Mouse (Mus musculus) embryonic facial prominence, embryonic 13.5 days (tissue): ENCODE data around the gene Nob1. TPM values are rescaled to one million over a fixed set of nuclear protein-coding genes. Genes with fewer than 3 reads are reported as not detected.

Experiments
- ATAC-seq: fragments of 200-750 bp; cut with Nextera tagmentation; 2 replicates; pipeline ENCODE4 v1.8.0; 2017; ENCODE audit warnings: low read depth; ENCODE audit not compliant: insufficient number of reproducible peaks, insufficient read depth, low FRiP score, low TSS enrichment
- H3K27ac ChIP-seq: fragments of 300-500 bp; sonication (generic); 2 replicates; pipeline ENCODE4 v1.5.1; 2015; ENCODE audit warnings: moderate library complexity, mild to moderate bottlenecking, inconsistent platforms
- H3K27me3 ChIP-seq: fragments of 300-500 bp; sonication (generic); 2 replicates; pipeline ENCODE4 v1.6.1; 2015; ENCODE audit warnings: mild to moderate bottlenecking, inconsistent platforms
- H3K36me3 ChIP-seq: fragments of 300-500 bp; sonication (generic); 2 replicates; pipeline ENCODE4 v1.6.1; 2015; ENCODE audit warnings: mild to moderate bottlenecking, inconsistent platforms
- H3K4me1 ChIP-seq: fragments of 300-500 bp; sonication (generic); 2 replicates; pipeline ENCODE4 v1.6.1; 2015; ENCODE audit warnings: inconsistent platforms
- H3K4me2 ChIP-seq: fragments of 300-500 bp; sonication (generic); 2 replicates; pipeline ENCODE4 v1.6.1; 2015; ENCODE audit warnings: moderate library complexity, mild to moderate bottlenecking, inconsistent platforms
- H3K4me3 ChIP-seq: fragments of 300-500 bp; sonication (generic); 2 replicates; pipeline ENCODE4 v1.5.1; 2015; ENCODE audit warnings: mild to moderate bottlenecking, inconsistent platforms
- H3K9ac ChIP-seq: fragments of 300-500 bp; sonication (generic); 2 replicates; pipeline ENCODE4 v1.6.1; 2015; ENCODE audit warnings: mild to moderate bottlenecking, inconsistent platforms
- H3K9me3 ChIP-seq: fragments of 300-500 bp; sonication (generic); 2 replicates; pipeline ENCODE4 v1.6.1; 2016; ENCODE audit warnings: inconsistent platforms
- WGBS: fragments of 180-500 bp; shearing (Covaris S2); methylation state at CpG from one replicate; pipeline ENCODE4 v1.1.7; 2015; ENCODE audit warnings: mixed read lengths; 5-methylcytosine and 5-hydroxymethylcytosine counted together
- polyA plus RNA-seq: library from polyadenylated mRNA; unstranded; fragments of >200 nt; fragmentation: Nextera tagmentation; extraction: Ambion mirVana; gene quantifications from 2 replicates; pipeline ENCODE4 v1.2.1, GENCODE M21; 2015

Nob1 gene
- polyA plus RNA-seq, 1 experiment from 2014 or later, result 106 TPM

DNA sequence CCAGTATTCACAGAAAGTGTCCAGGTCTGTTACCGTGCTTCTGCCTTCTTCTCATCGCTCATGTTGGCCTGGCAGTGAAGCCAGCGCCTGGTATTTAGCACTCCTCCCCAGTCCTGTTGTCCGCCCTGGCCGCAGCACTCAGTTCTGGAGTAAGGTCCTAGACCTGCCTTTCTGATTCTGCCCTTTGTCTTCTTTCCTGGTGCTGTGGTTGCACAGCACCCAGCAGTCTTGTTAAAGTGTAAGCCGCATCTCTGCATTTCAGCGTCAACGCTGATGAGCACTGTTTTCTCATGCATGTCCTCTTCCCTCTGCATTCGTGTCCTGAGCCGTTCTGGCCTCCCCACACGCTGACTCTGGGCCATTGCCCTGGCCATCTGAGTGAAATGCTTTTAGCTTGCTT lies 28.5 kb upstream of the Nob1 start:
- ATAC-seq, result no peak
- Histone ChIP-seq H3K4me3 (no peak overlapping the region), H3K4me2 (no peak overlapping the region), H3K9ac (no peak overlapping the region), H3K27me3 (no peaks in the 10 kb centered on the region), H3K36me3 (peaks cover 20% of the 10 kb centered on the region), H3K27ac (no peak overlapping the region), H3K9me3 (no peaks in the 10 kb centered on the region), H3K4me1 (peaks cover 16% of the 10 kb centered on the region)
- 96% methylated on average over 11 of the region's 11 CpGs for WGBS

DNA sequence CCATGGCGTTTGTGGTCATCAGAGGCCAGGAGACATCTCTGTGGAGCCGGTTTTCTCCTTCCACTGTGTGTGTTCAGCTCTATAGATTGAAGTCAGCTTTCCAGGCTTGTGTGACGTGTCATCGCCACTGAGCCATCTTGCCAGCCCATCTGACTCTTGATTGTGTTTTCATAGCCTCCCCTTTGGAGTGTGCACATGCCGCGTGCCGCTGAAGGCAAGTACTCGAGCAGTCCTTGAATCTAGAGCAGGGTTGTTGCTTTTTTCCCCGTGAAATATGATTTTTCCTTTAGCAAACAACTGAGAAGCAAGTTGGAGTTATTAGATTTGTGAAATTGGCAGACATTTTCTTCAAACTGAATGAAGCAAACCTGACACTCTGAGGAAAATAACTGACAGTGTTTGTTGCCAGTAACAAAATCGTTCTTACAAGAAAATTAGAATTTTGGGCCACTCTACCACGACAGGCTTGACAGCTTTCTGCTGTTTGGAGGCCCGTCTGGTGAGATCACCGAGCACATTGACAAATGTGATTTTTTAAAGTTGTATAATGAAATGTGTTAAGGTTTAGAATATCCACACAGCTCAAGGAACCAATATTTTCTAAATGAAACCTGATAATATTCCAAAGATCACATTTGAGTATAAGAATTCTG lies 26.7 kb upstream of the Nob1 start:
- H3K9ac ChIP-seq, result no peak overlapping the region
- 75% methylated on average over 13 of the region's 13 CpGs for WGBS
- peak overlapping the region; percentile 66 for H3K27ac ChIP-seq
- H3K36me3 ChIP-seq, result peaks cover 9% of the 10 kb centered on the region
- H3K4me3 ChIP-seq, result no peak overlapping the region
- no peak overlapping the region for H3K4me2 ChIP-seq
- H3K4me1 ChIP-seq, result peaks cover 21% of the 10 kb centered on the region
- no peak for ATAC-seq
- no peaks in the 10 kb centered on the region for H3K27me3 ChIP-seq
- H3K9me3 ChIP-seq, result no peaks in the 10 kb centered on the region

DNA sequence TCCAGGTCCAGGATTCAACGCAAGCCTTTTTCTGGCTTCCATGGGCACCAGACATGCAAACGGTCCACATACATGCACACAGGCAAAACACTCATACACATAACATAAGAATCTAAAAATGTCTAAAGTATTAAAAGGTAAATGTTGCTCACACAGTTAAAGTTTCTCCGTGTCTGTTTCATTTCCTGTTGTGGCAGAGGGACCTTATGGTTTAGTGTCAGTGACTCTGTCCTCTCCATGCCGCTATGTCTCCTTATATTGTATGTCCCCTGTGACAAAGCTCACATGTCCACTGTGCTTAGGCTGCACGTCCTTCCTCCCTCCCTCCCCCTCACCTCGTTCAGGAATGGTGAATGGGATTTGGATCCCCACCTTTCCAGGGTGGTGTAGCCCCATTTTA lies 24.8 kb upstream of the Nob1 start:
- Histone ChIP-seq H3K36me3 (peaks cover 9% of the 10 kb centered on the region), H3K27ac (peak overlapping the region; percentile 34; the same call in 1 of the 2 replicates), H3K4me3 (no peak overlapping the region), H3K4me1 (peaks cover 26% of the 10 kb centered on the region), H3K9me3 (no peaks in the 10 kb centered on the region), H3K4me2 (no peak overlapping the region), H3K9ac (no peak overlapping the region), H3K27me3 (no peaks in the 10 kb centered on the region)
- no peak for ATAC-seq
- 76% methylated on average over 6 of the region's 6 CpGs for WGBS

DNA sequence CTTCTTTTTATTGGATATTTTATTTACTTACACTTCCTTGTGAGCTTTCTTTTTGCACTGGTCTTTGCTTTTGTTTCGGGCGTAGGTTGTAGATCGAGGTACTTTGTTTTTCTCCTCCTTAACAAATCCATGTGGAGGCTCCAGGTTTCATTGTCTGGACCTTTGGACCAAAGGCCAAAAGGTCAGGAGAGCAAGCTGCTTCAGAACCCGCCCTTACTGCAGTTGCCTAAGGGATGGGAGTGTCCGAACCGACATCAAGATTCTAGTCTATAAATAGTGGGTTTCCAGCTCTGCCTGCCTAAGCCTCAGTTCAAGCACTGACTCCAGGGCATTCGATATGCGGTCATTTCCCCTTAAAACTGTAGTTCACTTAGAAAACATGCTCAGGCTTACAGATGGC lies 24.3 kb upstream of the Nob1 start:
- Histone ChIP-seq H3K4me1 (peaks cover 29% of the 10 kb centered on the region), H3K27ac (peak overlapping the region; percentile 34; the same call in 1 of the 2 replicates), H3K27me3 (no peaks in the 10 kb centered on the region), H3K4me2 (no peak overlapping the region), H3K36me3 (peaks cover 9% of the 10 kb centered on the region), H3K9ac (no peak overlapping the region), H3K9me3 (no peaks in the 10 kb centered on the region), H3K4me3 (no peak overlapping the region)
- ATAC-seq, result no peak
- WGBS, result 44% methylated on average over 8 of the region's 8 CpGs

DNA sequence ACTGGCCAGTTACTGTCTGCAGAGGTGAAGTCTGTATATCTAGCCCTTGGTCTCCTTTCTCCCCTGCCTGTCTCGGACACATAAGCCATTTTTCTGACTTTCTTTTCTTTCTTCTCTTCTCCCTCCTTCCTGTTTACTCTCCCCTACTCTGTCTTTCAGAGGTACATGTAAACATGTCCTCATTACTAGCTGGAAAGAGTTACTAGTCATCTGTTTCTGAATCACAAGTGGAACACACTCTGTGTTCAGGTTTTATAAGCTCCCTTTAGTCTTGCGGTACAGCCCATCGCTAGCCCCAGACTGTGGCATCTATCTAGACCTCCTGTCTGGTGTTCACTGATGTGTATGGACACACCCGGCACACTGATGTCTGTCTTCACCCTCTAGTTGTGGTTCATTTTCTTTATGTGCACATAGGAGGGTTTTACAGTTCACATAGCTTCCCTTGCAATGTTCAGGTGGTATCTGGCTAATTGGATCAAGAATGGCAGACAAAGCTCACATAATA lies 23.6 kb upstream of the Nob1 start:
- H3K4me3 ChIP-seq, result no peak overlapping the region
- no peak for ATAC-seq
- WGBS, result 70% methylated on average over 4 of the region's 4 CpGs
- peaks cover 29% of the 10 kb centered on the region for H3K4me1 ChIP-seq
- no peak overlapping the region for H3K9ac ChIP-seq
- peaks cover 4% of the 10 kb centered on the region for H3K36me3 ChIP-seq
- H3K27ac ChIP-seq, result no peak overlapping the region
- no peaks in the 10 kb centered on the region for H3K27me3 ChIP-seq
- H3K4me2 ChIP-seq, result no peak overlapping the region
- no peaks in the 10 kb centered on the region for H3K9me3 ChIP-seq

DNA sequence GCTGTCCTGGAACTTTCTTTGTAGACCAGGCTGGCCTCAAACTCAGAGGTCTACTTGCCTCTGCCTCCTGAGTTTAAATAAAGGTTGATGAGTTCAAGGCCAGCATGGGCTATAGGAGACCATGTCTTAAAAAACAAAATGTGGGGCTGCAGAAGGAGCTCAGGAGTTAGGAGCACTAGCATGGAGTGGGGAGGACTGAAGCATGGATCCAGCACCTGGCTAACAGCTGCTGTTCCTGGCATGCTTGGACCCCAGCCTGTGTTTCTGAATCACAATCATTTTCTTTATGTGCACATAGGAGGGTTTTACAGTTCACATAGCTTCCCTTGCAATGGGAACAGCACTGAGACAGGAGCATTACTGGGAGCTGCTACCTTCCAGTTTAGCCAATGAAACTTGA lies 22.9 kb upstream of the Nob1 start:
- H3K4me3 ChIP-seq, result no peak overlapping the region
- H3K4me1 ChIP-seq, result peaks cover 29% of the 10 kb centered on the region
- no peak overlapping the region for H3K9ac ChIP-seq
- H3K9me3 ChIP-seq, result no peaks in the 10 kb centered on the region
- no peaks in the 10 kb centered on the region for H3K27me3 ChIP-seq
- H3K27ac ChIP-seq, result no peak overlapping the region; the same call in 1 of the 2 replicates
- no peak overlapping the region for H3K4me2 ChIP-seq
- no peaks in the 10 kb centered on the region for H3K36me3 ChIP-seq
- no peak for ATAC-seq

DNA sequence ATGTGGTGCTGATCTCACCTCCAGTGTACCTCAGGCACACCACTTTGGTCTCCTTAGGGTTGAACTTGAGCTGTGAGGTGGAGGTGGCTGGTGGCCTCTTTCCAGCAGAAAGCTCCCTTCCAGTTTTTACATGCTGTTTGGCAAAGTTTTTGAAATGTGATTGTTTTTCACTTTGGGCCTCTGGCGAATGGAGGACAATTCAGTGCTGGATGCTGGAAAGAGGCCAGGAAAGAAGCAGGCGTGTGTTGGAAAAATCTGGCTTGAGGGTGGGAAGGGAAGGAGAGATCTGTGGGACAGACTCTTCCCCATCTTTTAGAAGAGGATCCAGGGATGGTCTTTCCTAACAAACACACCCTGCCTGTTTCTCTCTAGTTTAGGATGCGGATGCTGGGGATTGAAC lies 19.8 kb upstream of the Nob1 start:
- Histone ChIP-seq H3K4me3 (no peak overlapping the region), H3K27ac (peak overlapping the region; percentile 49; the same call in 1 of the 2 replicates), H3K4me2 (no peak overlapping the region), H3K9me3 (no peaks in the 10 kb centered on the region), H3K36me3 (0 out of 2 replicates have a peak, but pooled peaks cover 3% of the 10 kb centered on the region), H3K9ac (no peak overlapping the region; the same call in 1 of the 2 replicates), H3K4me1 (peaks cover 25% of the 10 kb centered on the region), H3K27me3 (no peaks in the 10 kb centered on the region)
- WGBS, result 70% methylated on average over 3 of the region's 3 CpGs
- ATAC-seq, result no peak

DNA sequence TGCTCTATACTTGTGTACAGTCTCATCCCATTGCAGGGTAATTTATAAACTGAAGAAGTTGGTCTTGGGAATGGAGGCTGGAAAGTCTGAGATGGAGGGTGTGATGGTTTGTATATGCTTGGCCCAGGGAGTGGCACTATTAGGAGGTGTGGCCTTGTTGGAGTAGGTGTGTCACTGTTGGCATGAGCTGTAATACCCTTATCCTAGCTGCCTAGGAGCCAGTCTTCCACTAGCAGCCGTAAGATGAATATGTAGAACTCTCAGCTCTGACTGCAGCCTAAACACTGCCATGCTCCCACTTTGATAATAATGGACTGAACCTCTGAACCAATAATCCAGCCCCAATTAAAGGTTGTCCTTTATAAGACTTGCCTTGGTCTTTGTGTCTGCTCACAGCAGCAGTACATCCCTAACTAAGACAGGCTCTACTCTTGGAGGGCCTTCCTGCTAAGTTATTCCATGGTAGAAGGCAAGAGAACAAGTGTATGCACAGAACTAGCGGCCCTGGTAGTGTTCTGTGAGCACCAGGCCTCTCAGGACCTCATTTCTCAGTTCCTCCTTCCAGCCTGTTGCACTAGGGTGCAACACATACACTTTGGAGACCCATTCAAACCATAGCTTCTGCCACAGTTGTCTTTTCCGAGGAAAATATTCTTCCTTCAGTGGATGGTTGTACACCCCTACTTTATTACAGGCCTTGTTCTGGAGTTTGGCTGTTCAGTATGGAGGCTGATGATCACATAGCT lies 15.2 kb upstream of the Nob1 start:
- Histone ChIP-seq H3K9me3 (no peaks in the 10 kb centered on the region), H3K27me3 (no peaks in the 10 kb centered on the region), H3K4me2 (no peak overlapping the region), H3K27ac (no peak overlapping the region), H3K36me3 (0 out of 2 replicates have a peak, but pooled peaks cover 3% of the 10 kb centered on the region), H3K4me1 (peaks cover 16% of the 10 kb centered on the region), H3K9ac (no peak overlapping the region), H3K4me3 (no peak overlapping the region)
- no peak for ATAC-seq
- WGBS, result 88% methylated on average over 3 of the region's 3 CpGs

DNA sequence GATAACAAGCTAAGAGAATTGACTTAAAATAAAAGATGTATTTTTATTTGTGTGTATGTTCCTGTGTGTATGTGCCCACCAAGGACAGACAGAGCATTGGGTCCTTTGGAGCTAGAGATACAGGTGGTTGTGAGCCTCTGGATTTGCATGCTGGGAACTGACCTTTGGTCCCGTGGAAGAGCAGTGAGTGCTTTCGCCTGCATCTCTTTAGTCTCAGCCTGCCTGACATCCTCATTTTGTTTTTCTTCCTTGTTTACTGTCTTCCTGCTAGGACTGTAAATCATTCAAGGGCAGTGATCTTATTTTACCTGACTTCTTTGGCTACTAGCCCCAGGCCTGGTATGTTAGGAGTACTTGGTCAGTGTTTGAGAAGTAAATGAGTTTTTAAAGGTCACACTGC lies 12.9 kb upstream of the Nob1 start:
- ATAC-seq, result no peak
- 84% methylated on average over 2 of the region's 2 CpGs for WGBS
- H3K36me3 ChIP-seq, result 0 out of 2 replicates have a peak, but pooled peaks cover 3% of the 10 kb centered on the region
- H3K27me3 ChIP-seq, result no peaks in the 10 kb centered on the region
- H3K27ac ChIP-seq, result no peak overlapping the region
- H3K4me3 ChIP-seq, result no peak overlapping the region
- H3K9me3 ChIP-seq, result no peaks in the 10 kb centered on the region
- peak overlapping the region; percentile 6; the same call in 1 of the 2 replicates for H3K9ac ChIP-seq
- peak overlapping the region; percentile 75; the same call in 1 of the 2 replicates for H3K4me2 ChIP-seq
- H3K4me1 ChIP-seq, result peaks cover 9% of the 10 kb centered on the region

DNA sequence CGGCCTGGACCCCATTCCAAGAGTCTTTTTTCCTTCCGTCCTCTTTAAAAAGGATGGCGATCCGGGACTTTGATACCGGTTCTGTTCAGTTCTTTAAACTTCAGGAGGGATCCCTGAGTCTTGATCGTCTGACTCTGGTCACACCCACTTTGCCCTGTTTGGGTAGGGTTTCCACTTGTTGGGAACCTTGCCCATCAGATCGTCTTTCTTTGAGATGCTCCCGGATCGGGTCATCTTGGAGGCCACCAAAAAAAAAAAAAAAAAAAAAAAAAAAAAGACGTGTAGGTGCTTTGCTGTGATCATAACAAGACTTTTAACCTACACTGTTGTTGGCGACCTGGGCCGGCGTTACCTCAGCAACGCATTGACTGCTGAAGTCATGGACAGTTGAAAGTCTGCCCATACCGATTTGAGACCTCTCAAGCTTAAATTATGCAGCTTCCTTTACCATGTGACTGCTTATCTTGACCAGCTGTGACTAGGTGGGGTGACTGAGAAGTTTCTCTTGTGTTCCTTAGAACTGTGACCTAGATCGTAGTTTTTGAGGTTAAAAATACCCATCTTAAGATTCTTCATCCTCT lies 12.1 kb upstream of the Nob1 start:
- Histone ChIP-seq H3K4me1 (peaks cover 9% of the 10 kb centered on the region), H3K27me3 (no peaks in the 10 kb centered on the region), H3K9ac (peak overlapping the region; percentile 91), H3K9me3 (no peaks in the 10 kb centered on the region), H3K4me3 (peak overlapping the region; percentile 78), H3K4me2 (peak overlapping the region; percentile 75), H3K36me3 (0 out of 2 replicates have a peak, but pooled peaks cover 3% of the 10 kb centered on the region), H3K27ac (peak overlapping the region; percentile 88)
- no peak for ATAC-seq
- WGBS, result 14% methylated on average over 16 of the region's 16 CpGs

DNA sequence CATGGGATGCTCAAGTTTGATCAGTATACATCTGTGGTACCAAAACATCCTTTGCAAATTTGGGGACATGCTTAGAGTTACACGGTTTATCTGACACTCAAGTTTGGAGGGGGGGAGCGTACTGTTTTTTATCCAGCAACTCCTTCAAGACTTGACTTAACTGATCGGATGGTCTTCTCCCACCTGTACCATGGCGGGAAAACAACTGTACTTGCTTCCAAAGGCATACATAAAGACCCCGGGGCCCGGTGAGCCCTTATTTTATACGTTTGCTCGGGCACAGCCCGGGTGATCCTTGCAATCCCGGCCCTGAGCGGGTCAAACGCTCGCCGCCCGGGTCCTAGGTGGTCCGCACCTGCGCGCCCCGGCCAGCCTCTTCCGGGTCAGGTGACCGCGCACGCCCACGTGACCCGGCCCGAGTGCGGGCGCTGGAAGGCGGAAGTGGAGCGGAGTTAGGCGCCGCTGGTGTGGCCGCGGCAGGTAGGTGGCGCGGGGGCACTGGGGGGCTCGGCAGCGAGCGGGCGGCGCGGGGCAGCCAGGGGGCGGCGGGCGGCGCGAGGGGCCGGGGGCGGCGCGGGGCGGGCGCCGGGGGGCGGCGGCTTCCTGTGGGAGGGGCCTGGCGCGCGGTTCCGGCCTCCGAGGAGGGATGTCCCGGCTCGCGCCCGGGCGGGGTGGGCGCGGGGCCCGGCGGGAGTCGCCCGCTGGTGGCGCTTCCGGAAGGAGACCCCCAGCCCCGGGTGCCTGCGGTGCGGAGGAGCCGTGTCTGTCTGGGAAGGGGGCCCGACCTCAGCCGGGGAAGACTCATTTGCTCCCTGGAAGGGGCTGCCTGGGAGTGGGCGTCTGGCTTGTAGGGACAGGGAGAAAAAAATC lies 11.3 kb upstream of the Nob1 start, which contains the start of gene Wwp2:
Gene Wwp2 (plus strand): TSS at position 404 of the 870 bp plus-strand sequence.
- ATAC-seq, result peak; percentile 79
- Histone ChIP-seq H3K4me1 (peaks cover 9% of the 10 kb centered on the region), H3K27ac (peak within 1 kb of the TSS; percentile 88), H3K36me3 (0 out of 2 replicates have a peak, but pooled peaks cover 3% of the 10 kb centered on the region), H3K9me3 (no peaks in the 10 kb centered on the region), H3K27me3 (no peaks in the 10 kb centered on the region), H3K4me2 (peak within 1 kb of the TSS; percentile 75), H3K4me3 (peak within 1 kb of the TSS; percentile 78), H3K9ac (peak within 1 kb of the TSS; percentile 91)
- WGBS, result under 1% methylated on average over 72 of the region's 81 CpGs
